Mouse (Mus musculus) NIH3T3 (cell line): ENCODE data around the gene Rcc2.
A peak's percentile ranks its signal among the peaks of the same experiment; 100 is the strongest.

Source experiments
- DNase-seq: peaks from one replicate; pipeline ENCODE4 v3.0.0-alpha.2; 2012; ENCODE audit warnings: low read depth

Rcc2 gene

DNA sequence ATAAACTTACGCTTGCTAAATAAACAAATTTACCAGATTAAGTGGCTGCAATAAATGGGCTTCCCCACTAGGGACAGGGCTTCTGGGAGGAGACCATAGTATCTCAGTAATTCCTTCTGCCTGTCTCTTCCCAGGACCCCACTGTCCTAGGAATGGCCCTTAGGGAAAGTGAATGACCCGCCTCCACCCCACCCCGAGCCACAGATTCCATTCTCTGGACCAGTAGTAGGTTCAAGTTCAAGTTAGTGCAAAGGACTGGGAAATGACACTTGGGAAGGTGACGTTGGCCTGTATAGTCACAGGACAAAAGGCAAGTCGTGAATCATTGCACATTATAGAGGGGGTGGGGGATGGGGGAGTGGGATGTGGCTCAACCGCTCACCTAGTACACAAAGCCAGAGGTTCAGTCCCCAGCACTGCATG, 15.4 kb upstream of the Rcc2 start:
- no peak for DNase-seq

DNA sequence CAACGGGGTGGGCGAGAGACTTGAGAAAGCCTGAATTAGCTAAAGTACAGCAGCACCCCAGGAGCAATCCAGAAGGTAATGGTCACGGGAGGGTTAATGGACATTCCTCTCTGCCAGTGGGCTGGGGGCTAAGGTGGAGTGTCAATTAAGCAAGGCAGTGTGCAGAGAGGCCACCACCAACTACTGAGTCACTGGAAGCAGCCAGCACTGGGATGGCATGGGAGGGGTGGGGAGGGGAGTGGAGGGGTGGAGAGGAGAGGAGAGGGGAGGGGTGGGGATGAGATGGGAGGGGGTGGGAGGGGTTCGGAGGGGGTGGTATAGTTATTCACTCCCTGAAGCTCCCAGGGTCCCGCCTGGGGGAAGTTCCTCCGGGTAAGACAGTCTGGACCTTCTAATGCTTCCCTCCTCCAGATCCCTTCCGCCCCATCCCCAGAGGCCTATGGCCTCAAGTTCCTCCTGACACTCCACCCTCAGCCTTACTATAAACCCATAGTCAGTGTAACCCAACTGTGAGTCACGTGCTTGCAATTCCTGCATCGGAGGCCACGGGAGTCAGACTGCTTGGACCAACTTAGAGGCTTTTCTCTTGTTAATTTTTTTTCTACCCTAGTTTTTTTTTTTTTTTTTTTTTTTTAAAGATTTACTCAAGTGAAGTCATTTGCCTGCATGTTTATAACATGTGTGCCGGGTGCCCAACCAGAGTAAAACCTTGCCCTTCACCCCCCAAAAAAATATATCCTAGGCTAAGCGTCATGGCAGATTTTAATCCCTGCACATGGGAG, 12.1 kb upstream of the Rcc2 start:
- DNase-seq: peak; percentile 81

DNA sequence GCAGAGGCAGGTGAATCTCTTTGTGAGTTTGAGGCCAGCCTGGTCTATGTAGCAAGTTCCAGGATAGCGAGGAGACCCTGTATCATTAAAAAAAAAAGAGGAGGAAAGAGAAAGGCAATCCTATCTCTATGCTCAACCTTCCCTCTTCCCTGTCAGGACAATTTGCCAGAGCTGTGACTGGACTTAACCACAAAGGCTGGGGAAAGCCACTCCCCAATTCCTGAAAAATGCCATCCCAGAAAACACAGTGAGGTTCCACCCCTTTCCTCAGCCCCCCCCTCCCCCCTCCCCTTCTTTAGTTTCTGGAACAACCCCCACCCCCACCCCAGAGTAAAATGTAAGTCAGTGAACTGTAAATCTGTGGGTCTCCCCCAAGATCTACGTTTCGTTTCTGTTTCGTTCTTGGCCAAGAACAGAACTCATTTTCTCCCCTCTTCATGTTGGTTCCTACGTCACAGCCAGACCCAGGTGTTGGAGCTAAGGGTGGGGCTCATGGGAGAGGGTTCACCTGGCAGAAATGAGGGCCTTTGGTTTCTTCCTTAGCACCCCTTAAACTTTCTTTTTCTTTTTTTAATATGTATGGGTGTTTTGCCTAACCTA, 11.4 kb upstream of the Rcc2 start:
- peak; percentile 84 for DNase-seq

DNA sequence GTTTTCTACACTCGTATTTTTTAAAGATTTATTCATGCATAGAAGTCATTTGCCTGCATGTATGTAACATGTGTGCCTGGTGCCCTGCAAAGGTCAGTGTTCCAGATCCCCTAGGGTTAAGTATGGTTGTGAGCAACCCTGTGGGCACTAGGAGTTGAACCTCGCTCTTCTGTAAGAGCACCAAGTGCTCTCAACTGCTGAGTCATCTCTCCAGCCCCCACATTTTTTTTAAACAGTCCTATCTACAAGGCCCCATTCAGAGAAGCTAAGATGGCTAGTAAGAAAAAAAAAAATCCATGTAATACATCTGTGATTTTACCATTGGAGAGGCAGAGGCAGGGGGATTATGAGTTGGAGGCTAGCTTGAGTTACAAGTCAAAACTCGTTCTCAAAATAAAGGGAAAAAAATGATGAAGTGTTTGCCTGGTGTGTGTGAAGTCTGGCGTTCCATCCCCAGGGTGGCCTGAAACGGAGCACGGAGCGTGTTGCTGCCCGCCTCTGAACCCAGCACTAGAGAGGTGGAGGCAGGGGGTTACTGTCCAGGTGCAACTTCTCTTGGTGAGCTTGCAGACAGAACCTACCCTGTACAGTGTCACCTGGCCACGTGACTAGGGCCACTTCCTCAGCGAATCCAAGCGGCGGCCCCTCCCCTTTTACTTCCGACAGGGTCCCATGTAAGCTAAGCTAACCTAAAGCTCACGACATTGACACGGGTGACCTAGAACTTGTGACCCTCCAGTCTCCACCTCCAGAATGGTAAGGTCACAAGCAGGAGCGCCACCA, 10.3 kb upstream of the Rcc2 start:
- peak; percentile 52 for DNase-seq

DNA sequence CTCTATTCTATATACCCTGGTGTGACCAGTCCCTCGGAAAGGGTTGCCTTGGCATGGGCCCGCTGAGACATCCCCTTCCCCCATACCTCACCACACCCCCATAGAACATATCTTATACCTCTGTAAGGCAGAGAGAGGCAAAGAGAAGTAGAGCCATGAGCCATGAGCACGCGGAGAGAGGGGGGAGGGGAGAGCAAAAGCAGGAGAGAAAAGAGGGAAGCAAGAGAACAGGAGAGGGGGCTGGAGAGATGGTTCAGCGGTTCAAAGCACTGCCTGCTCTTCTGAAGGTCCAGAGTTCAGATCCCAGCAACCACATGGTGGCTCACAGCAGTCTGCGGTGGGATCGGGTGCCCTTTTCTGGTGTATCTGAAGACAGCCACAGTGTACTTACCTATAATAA, 8.9 kb upstream of the Rcc2 start:
- no peak for DNase-seq

DNA sequence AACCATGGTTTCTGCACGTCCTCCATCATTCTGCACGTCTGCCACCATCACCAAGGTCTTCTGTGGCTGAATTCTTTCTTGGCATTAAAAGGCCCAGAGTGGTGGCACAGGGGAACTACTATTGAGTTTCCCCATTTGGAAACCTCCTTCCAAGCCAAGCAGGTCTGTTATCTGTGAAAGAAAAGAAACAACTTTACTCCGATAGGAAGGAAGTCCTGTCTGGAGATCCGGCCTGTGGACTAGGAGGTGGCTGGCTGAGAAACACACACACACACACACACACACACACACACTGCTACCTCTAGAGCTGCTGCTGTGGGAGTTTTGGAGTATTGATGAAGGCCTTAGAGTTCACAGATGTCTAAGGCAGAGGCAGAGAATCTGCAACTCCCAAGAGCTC, 6.8 kb upstream of the Rcc2 start:
- no peak for DNase-seq

DNA sequence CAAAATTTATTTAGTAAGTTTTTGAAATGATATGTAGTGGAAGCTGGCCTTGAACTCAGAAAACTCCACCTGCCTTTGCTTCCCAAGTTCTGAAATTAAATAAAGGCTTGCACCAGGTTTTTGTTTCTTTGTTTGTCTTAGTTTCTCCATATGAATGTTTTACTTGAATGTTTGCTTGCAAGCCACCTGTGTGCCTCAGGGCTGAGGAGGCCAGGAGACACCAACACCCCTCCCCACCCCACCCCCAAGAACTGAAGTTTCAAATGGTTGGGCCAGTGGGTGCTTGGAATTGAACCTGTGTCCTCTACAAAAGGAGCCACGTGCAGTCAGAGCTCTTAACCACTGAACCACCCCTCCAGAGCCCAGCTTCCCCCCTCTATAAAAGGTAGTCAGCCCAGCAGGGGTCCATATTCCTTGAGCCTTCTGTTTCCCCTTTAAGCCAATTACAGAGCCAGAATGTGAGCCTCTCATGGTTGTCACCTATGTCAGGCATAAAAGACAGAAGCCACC, 5.7 kb upstream of the Rcc2 start:
- no peak for DNase-seq

DNA sequence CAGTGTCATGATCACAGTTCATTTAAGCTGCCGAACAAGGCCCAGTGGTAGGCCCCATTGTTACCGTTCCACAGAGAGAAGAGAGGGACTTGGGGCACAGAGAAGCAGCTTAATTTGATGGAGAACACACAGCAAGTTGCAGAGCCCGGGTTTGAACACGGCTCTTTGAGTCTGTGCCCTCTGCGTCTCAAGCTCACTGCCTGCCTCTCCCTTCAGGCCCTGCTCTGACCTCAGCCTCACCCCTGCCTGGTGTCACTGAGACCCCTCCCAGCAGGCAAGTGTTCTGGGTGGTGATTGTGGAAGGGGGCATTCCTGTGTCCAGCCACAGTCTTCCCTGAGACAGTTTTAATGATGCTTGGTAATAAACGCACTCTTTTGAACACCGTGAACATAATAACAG, 5.2 kb upstream of the Rcc2 start:
- no peak for DNase-seq

DNA sequence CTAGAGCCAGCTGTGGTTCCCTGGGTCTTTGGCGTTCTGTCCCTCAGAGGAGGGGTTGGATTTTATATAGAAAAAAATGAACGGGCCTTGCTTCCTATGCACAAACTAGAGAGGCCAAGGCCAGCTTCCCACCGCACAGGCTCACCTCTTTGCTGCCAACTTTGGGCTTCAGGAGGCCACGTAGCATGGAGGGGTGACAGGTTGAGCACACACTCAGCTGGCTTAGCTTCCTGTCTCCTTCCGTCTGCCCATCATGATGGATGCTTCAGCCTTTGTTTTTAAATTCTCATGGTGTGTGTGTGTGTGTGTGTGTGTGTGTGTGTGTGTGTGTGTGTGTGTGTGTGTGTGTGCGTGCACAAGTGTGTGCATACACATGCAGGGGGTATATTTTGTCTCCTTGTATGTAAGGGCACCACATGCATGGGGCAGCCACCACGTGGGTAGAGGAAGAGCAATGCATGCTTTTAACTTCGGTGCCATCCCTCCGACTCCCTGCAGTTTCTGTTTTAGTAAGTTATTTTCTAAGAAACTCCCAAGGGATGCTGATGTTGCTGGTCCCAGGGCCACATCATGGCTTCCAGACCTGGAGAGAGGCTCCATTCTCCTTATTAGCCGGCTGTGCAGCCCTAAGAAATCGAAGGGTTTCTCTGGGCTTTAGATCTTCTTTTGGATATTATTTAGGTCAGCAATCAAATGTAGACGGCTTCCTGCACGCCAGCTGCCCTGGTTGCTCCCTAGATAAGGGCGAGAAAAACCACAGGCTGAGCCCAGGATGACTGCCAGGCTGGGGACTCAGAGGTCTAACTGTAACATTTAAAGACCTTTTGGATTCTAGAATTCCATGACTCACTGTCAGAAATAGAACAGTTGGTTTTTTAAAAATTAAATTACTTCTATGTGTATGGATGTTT, 4.4 kb upstream of the Rcc2 start:
- peak; percentile 80 for DNase-seq

DNA sequence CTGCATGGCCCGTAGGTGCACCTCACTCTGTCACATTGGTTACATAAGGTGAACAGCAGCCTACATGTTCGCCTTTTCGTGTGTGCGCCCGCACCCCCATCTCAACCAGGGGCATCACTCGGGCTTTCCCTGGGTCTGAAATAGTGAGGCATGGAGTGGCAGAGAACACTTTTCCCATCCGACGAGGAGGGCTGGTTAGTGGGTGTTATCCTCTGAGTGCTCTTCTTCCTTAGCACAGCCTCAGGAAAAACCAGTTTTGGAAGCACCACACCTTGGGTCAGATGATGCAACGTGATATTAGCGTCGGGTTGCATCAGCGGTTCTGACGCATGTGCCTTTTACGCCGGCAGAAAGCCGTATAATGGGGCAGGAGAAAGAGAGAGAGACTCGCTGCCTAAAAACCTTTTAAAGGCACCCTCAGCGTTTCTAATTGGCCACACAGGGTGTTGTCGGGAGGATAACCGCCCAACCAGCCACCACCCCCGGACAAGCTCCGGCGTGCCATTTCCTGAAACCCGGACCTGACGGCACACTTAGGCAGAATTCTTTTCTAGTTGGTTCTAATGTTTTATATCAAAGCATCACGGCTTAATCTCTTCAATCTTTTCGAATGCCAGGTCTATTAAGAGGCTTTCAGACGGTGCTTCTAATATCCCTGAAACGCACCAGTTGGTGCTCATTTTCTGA, 757 bp upstream of the Rcc2 start:
- DNase-seq: peak; percentile 89

DNA sequence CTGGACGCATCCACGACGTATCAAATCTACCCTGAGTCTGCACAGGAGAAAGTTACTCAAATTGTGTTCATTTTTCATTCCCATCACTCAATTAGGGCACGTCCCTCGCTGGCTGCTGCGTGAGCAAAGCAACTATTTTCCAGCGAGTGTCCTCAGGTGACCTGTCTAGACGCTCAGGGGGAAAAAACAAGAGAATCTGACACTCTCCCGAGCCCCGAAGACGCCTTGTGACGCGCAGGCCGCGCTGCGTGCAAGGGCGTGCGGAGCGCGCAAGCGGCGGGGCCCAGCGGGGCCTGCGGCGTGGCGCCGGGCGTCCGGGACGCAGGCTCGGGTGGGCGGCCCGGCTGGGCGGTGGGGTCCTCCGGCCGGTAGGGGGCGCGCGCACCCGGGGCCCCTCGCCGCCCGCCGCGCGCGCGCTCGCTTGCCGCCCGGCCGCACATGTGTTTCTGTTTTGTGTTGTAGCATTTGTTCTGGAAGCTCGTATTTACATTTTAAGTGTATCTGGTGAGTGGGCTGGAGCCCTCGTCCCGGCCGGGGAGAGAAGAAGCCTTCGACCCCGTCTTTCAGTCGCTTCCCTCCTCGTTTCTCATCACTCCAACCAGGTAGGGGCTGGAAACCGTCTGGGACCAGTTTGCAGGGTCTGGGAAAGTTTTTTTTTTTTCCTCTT, 841 bp downstream of the Rcc2 start:
- DNase-seq: peak; percentile 89

DNA sequence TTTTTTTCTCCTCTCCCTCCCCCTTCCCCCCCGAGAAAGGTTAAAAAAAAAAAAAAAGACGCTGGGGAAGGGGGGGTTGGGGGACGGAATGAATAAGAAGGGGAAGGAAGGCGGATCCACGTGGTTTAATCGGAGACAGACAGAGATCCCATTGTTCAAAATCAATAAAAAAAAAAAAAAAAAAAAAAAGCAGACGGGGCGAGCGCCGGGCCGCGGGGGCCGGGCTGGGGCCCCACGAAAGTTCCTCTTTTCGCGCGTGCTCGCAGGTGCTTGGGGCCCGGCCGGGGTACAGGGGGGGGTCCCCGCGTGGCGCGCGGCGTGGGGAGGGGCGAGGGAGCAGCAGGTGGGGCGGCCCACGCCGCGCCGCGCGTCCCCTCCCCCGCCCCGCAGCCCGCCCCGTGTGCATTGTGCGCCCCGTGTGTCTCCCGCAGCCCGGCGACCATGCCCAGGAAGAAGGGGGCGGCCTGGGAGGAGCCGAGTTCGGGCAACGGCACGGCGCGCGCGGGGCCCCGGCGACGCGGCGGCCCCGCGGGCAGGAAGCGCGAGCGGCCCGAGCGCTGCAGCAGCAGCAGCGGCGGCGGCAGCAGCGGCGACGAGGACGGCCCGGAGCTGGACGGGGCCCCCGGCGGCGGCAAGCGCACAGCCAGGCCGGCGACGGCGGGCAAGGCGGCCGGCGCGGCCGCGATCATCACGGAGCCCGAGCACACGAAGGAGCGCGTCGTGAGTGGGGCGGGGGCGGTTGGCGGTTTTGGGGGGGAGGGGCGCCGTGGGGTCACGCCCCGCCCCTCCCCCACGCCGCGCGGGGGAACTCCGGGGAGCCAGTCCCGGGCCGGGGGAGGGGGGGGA, 1.6 kb downstream of the Rcc2 start:
- peak; percentile 65 for DNase-seq

DNA sequence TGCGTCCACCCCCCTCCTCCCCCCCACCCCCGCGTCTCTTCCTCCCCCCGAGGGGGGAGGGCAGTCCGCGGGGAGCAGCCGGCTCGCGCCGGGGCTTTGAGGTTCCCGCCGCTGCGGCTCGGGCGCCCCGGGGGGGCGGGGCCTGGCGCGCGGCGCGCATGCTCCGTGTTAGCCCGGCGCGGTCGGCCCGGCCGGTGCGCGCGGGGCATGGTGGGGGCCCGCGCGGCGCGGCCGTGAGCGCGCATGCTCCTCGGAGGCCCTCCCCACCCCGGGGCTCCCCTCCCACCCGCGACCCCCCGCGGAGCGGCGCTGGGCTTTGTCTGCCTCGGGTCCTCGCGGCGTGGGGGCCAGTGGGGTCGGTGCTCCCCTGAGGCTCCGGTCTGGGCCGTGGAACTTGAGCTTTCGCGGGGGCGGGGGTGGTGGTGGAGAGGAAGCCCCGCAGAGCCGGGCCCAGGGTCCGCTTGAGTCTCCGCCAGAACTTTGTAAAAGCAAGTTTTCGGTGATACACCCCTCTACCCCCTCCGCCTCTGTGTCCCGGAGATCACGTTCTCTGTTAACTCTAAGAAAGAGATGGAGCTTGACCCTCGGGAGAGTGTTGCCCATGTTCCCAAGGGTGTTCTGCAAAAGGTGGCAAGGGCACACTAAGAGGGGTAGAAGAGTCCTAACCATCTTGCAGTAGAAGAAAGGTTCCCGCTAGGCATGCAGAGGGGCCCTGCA, 2.4 kb downstream of the Rcc2 start:
- DNase-seq: peak; percentile 91

DNA sequence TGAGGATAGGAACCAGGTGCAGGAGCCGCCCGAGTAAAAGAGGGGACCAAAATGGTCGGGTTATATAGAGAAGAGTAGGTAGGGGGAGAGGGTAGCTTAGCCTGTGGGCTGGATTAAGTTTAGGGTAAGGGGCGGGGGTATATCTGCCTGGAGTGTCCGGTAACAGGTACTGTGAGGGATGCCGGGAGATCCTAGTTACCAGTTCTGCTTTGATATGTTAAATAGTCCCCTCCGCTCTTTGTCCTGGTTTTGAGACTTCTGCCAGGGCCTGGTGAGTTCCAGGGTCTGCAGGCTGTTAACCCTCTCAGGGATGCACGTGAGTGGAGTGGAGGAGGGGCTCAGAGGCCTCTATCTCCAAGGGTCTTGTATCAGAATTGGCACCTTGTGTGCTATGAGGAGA, 3.3 kb downstream of the Rcc2 start:
- no peak for DNase-seq

DNA sequence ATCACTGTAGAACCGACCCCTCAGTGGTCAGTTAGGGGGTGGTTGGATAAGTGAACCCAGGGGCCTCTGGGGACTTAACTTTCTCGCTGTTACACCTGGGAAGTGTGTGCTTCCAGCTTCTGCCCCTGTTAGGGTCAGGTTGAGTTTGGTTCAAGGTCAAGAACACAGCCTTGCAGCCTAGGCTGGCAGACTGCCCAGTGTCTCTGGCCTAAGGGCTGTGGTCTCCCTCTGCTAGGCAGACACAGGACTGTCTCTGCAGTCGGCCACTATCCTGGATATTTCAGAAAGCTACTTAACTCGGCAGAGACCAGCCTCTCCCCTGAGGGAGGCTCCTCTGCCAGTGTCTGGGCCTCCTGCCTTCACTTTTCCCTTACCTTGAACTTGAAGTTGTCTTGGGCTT, 3.8 kb downstream of the Rcc2 start:
- no peak for DNase-seq

DNA sequence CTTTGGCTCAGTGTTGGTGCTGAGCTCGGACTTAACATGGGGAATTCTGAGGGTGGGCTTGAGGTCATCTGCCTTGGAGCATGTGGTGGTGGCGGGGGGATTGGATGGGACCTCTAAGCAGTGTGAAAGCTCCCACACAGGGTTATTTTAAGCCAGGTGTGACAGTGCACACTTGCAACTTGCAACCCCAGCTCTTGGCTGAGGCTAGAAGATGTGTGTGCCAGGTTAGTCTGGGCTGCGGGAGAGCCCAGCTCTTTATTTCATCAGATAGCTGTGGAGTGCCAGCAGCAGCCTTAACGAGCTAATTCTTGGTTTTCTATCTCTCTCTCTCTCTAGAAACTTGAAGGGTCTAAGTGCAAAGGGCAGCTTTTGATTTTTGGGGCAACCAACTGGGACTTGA, 7.3 kb downstream of the Rcc2 start:
- DNase-seq: no peak

DNA sequence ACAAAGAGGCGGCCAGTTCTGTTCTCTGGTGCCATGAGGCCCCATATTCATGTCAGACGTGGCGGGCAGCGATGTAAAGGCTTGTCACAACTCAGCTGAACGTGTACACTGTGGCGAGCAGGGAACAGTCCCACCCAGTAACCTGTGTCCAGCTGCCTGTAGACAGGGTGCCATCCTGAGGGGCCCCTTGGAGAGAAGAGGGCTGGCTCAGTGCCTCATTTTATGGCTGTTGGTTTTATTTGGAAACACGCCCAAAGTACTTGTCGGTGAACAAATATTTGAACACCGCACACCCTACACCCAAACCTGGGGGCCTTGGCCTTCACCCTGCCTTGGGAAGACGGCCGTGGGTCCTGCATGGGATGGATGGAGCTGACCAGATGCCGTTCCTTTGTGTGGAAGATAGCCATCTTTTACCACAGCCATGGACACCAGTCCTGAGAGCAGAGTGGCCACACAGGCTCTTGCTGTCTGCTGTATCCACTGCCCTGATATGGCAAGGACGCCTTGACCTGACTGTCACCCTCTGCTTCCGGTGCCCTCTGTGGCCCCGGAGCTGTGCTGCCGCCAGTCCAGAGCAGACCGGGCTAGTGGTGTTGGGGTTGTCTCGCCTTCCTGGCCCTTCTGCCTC, 8.1 kb downstream of the Rcc2 start:
- no peak for DNase-seq

DNA sequence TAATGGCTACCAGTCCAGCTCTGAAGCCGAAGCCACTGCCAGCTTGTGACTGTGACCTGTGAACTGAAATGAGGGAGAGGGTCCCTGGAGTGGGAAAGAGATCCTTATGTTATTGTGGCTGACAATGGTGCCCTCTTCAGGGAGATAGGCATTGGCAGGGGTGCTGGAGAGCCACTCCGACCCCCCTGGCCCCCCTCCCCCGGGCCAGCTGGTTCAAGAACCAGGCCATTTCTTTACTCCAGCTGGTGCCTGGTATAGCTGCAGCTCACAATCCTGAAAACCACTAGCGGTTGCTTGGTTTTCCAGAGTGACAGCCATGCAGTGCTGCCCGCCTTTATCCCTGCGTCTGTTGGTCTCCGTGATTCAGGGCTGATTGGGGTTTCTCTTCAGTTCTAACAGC, 8.8 kb downstream of the Rcc2 start:
- DNase-seq: no peak

DNA sequence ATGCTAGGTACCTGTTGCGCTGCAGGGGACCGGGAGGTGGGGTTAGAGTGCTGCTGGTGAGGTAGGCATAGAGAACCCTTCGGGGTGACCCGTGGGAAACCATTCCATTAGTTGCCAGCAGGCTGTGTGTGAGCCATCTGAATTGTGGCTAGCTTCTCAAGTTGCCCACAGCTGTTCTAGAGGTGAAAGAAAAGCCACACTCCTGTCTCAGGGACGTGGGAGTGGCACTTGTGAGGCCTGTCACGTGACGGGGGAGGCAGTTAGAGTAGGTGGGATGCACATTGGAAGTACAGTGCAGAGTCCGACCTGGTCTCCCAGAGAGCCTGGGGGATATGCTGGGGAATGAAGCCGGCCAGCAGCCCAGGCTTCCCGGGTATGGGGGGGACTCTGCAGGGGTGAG, 9.3 kb downstream of the Rcc2 start:
- DNase-seq: no peak
